Comparison of ENCODE assay signal across 28 mouse cellular contexts in the genomic region with DNA sequence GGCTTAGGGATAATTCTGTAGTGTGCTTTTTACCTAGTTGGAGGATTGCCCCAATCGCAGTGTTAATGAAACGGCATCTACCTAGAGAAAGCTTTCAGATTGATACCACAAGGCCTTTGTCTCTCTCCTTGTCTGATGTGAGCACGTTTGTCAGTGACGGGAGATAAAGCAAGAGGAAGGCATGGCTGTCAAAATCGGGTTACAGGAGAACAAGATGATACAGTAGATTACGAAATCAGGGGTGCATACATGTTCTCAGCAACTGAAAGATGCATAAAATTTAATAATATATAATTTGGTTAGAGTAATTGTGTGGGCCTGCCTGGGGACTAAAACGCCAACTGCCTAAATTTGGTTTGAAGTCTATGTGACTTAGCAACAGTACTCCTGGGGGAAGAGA.
"Had no signal": no experiment of that assay in that cellular context is flagged by ENCODE, and none has a peak within 500 bp of the region (broad histone marks: within the 10 kb centered on the region; RNA-seq: fewer than 3 reads in every experiment).

No protein-coding gene starts in this region.

- H3K4me2 ChIP-seq: embryonic facial prominence, embryonic 12.5 days; embryonic facial prominence, embryonic 13.5 days; embryonic facial prominence, embryonic 15.5 days; forebrain, embryonic 12.5 days; forebrain, embryonic 13.5 days; forebrain, embryonic 15.5 days had no signal

- DNase-seq: cerebellum, adult 2 months; cerebellum, adult 8-10 months; cerebellum, adult 9-10 months; cerebellum, adult 9-11 months; cerebellum, postnatal 10 days; cerebellum, postnatal 14 days; cerebellum, postnatal 25 days; cerebellum, postnatal 36 days; embryo, embryonic 11 days; forebrain, postnatal 0 days; gastrocnemius, adult 2 months; gastrocnemius, postnatal 10 days; gastrocnemius, postnatal 14 days; gastrocnemius, postnatal 25 days; gastrocnemius, postnatal 36 days; heart, adult 18-20 months; heart, adult 2 months had no signal

- ATAC-seq: forebrain, embryonic 13.5 days; forebrain, embryonic 14.5 days; forebrain, embryonic 15.5 days; forebrain, embryonic 16.5 days; forebrain, postnatal 0 days had no signal

- H3K4me1 ChIP-seq: forebrain, embryonic 12.5 days had no signal

- H3K4me3 ChIP-seq: embryonic facial prominence, embryonic 10.5 days; embryonic facial prominence, embryonic 12.5 days; embryonic facial prominence, embryonic 13.5 days; embryonic facial prominence, embryonic 15.5 days; erythroblast, embryonic 14.5 days; forebrain, embryonic 10.5 days; forebrain, embryonic 12.5 days; forebrain, embryonic 13.5 days; forebrain, embryonic 15.5 days; gastrocnemius, adult 2 months; heart, adult 2 months had no signal

- H3K9ac ChIP-seq: embryonic facial prominence, embryonic 12.5 days; embryonic facial prominence, embryonic 13.5 days; embryonic facial prominence, embryonic 15.5 days; forebrain, embryonic 12.5 days; forebrain, embryonic 13.5 days; forebrain, embryonic 15.5 days; forebrain, postnatal 0 days had no signal

- H3K9me3 ChIP-seq: embryonic facial prominence, embryonic 10.5 days; embryonic facial prominence, embryonic 12.5 days; embryonic facial prominence, embryonic 13.5 days; embryonic facial prominence, embryonic 15.5 days; forebrain, embryonic 10.5 days; forebrain, embryonic 12.5 days; forebrain, embryonic 13.5 days; forebrain, embryonic 15.5 days had no signal

- H3K27me3 ChIP-seq: embryonic facial prominence, embryonic 12.5 days; embryonic facial prominence, embryonic 13.5 days; embryonic facial prominence, embryonic 15.5 days; forebrain, embryonic 12.5 days; forebrain, embryonic 13.5 days; forebrain, embryonic 15.5 days had no signal

- H3K36me3 ChIP-seq: embryonic facial prominence, embryonic 10.5 days; embryonic facial prominence, embryonic 12.5 days; embryonic facial prominence, embryonic 13.5 days; embryonic facial prominence, embryonic 15.5 days; forebrain, embryonic 10.5 days; forebrain, embryonic 12.5 days; forebrain, embryonic 15.5 days had no signal

- H3K27ac ChIP-seq: embryonic facial prominence, embryonic 10.5 days; embryonic facial prominence, embryonic 12.5 days; embryonic facial prominence, embryonic 13.5 days; embryonic facial prominence, embryonic 15.5 days; forebrain, embryonic 10.5 days; forebrain, embryonic 12.5 days; forebrain, embryonic 13.5 days; forebrain, embryonic 15.5 days; gastrocnemius, adult 2 months; heart, adult 2 months had no signal
